Mouse (Mus musculus): ENCODE measurements around the gene Gm20481. TPM values are rescaled to one million over a fixed set of nuclear protein-coding genes. Genes with fewer than 3 reads are reported as not detected.
"Not testable (repeated sequence)": the region's sequence is repeated elsewhere in the genome, so short reads cannot be mapped to it uniquely, and the experiment has no call there.

Gene Gm20481
- polyA plus RNA-seq, 1 experiment from 2014 or later, result not detected

DNA sequence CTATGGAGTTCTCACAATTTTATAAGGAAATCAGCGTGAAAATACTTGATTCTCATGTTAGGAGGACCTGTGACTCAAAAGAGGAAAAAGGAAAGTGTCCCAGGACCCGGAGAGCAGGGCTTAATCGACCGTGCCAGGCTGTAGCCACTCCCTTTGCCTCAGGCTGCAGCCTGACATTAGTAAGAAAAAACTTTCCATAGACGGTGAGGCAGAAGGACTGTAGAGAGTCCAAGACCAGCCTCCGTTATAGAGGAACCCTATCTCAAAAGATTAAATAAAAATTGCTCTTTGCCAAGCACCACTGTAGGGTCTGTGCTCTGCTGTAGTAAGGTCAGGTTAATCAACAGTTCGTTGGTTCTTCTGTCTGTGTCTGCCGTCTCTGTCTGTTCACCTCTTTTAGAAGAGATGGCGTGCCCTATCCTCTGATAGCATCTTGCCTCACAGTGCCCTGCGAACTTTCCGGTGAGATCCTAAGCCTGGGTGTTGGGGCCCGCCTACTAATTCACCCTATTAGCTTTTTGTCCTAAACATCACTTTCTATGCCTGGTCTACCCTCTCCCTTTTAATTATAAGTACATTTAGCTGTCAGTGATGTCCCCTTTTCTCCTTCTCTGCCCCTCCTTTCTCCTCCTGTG, 9.7 kb upstream of the Gm20481 start:
- Histone ChIP-seq H3K4me3 (ENCODE audit: low read depth, low read length) (peak overlapping the region; percentile 42), H3K4me1 (replicated peaks; ENCODE audit: control insufficient read depth, insufficient read depth, low read length) (0 out of 2 replicates have a peak, but pooled peaks cover 2% of the 10 kb centered on the region), H3K27ac (ENCODE audit: low read depth, low read length) (peak overlapping the region; percentile 89), H3K27me3 (replicated peaks; ENCODE audit: control insufficient read depth, insufficient read depth, low read length) (no peaks in the 10 kb centered on the region), H3K4me2 (replicated peaks; ENCODE audit: low read depth) (peak overlapping the region; percentile 75), H3K36me3 (ENCODE audit: control insufficient read depth, insufficient read depth) (no peaks in the 10 kb centered on the region), H3K9ac (ENCODE audit: low read depth, low read length) (peak overlapping the region; percentile 55), H3K9me3 (ENCODE audit: control insufficient read depth) (no peaks in the 10 kb centered on the region)
- ATAC-seq, result no peak
- 10% methylated on average over 12 of the region's 12 CpGs for WGBS
- no peak for TF ChIP-seq CTCF (IDR thresholded peaks at IDR 0.05; ENCODE audit: low read depth)

DNA sequence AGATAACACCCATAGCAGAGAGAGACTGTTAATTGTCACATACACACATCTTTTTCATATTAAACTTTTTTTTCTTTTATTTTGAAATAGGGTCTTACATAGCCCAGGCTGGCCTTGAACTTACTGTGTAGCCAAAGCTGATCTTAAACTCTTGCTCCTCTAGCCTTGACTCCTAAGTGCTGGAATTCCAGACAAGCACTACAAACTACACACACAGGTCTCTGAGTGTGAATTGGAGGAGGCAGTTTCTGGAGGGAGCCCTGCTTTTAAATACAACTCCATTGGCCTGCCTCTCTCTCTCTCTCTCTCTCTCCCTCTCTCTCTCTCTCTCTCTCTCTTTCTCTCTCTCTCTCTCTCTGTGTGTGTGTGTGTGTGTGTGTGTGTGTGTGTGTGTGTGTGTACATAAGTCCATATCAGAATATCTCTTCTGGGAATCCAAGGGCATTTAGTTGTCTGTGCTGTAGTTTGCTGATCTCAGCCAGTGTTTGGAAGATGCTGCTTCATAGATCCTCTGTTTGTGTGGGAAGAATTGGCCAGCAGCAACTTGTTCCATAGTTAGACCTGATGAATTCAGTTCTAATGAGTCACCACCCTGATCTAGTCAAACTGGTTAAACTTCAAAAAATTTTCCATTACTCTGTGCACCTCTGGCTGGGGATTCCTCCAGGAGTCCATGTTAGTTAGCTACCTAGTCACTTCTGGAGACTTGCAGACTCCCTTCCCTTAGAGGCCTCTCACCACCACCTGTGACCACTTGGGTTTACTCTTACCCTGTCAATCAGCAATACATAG, 8.8 kb upstream of the Gm20481 start:
- H3K4me2 ChIP-seq (replicated peaks; ENCODE audit: low read depth), result no peak overlapping the region
- H3K27ac ChIP-seq (ENCODE audit: low read depth, low read length), result no peak overlapping the region; the same call in none of the 2 replicates
- no peak for TF ChIP-seq CTCF (IDR thresholded peaks at IDR 0.05; ENCODE audit: low read depth)
- no peak overlapping the region for H3K9ac ChIP-seq (ENCODE audit: low read depth, low read length)
- no peak overlapping the region for H3K4me3 ChIP-seq (ENCODE audit: low read depth, low read length)
- 0 out of 2 replicates have a peak, but pooled peaks cover 2% of the 10 kb centered on the region for H3K4me1 ChIP-seq (replicated peaks; ENCODE audit: control insufficient read depth, insufficient read depth, low read length)
- ATAC-seq, result no peak
- no peaks in the 10 kb centered on the region for H3K27me3 ChIP-seq (replicated peaks; ENCODE audit: control insufficient read depth, insufficient read depth, low read length)
- no peaks in the 10 kb centered on the region for H3K36me3 ChIP-seq (ENCODE audit: control insufficient read depth, insufficient read depth)
- no peaks in the 10 kb centered on the region for H3K9me3 ChIP-seq (ENCODE audit: control insufficient read depth)

DNA sequence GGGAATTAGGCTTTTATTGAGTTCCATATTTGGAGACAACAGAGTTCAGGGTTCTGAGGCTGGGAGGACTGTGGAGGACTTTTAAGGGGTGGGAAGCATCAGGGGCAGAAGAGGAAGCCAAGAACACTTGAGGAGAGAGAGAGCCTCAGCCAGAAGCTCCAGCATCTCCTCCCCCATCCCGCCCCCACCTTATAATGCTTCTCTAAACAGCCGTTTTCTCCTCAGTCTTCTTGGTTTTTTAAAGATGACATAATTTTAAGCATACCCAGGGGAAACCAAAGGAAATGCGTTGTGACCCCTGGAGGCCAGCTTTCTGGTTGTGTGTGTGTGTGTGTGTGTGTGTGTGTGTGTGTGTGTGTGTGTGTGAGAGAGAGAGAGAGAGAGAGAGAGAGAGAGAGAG, 7.6 kb upstream of the Gm20481 start:
- Histone ChIP-seq H3K4me2 (replicated peaks; ENCODE audit: low read depth) (no peak overlapping the region), H3K27me3 (replicated peaks; ENCODE audit: control insufficient read depth, insufficient read depth, low read length) (no peaks in the 10 kb centered on the region), H3K36me3 (ENCODE audit: control insufficient read depth, insufficient read depth) (no peaks in the 10 kb centered on the region), H3K9me3 (ENCODE audit: control insufficient read depth) (no peaks in the 10 kb centered on the region), H3K9ac (ENCODE audit: low read depth, low read length) (no peak overlapping the region), H3K27ac (ENCODE audit: low read depth, low read length) (no peak overlapping the region; the same call in 1 of the 2 replicates), H3K4me3 (ENCODE audit: low read depth, low read length) (no peak overlapping the region), H3K4me1 (replicated peaks; ENCODE audit: control insufficient read depth, insufficient read depth, low read length) (0 out of 2 replicates have a peak, but pooled peaks cover 2% of the 10 kb centered on the region)
- ATAC-seq, result no peak
- 53% methylated on average over 3 of the region's 3 CpGs for WGBS
- TF ChIP-seq CTCF (IDR thresholded peaks at IDR 0.05; ENCODE audit: low read depth), result no peak

DNA sequence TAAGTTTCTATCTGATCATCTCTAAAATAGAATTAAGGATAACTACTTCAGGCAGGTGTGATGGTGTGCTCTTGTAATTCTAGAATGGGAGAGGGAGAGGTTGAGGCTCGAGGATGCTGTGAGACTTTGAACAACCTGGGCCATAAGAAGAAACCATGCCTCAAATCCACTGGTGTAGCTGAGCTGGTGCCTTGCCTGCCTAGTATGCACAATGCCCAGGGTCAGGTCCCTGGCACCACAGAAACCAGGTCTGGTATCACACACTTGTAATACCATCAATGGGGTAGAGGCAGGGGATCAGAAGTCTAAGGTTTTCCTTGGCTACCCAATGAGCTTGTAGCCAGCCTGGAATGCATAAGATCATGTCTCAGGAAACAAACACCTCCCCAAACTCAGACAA, 6.9 kb upstream of the Gm20481 start:
- H3K4me3 ChIP-seq (ENCODE audit: low read depth, low read length), result no peak overlapping the region

DNA sequence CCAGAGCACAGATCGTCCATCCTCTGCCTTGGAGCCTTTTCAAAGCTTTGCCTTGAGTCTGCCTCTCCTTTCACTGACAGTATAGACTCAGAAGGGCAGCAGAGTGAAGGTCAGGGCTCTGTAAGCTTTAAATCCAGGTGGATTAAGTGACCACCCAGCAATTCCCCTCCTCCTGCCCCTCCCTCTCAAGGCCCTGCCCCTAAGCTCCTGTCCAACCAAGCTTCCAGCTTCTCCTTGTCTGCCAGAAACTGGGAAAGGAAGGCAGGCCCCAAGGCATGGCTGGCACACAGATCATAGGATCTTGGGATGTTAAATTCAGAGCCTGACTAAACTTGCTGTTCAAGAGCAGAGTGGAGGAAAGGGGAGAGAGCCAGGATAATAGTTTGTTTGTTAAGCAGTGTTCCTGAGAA, 5.1 kb upstream of the Gm20481 start:
- no peak overlapping the region for H3K4me3 ChIP-seq (ENCODE audit: low read depth, low read length)
- no peak overlapping the region; the same call in 1 of the 2 replicates for H3K27ac ChIP-seq (ENCODE audit: low read depth, low read length)
- 0 out of 2 replicates have a peak, but pooled peaks cover 2% of the 10 kb centered on the region for H3K4me1 ChIP-seq (replicated peaks; ENCODE audit: control insufficient read depth, insufficient read depth, low read length)
- no peak for ATAC-seq
- no peak overlapping the region for H3K4me2 ChIP-seq (replicated peaks; ENCODE audit: low read depth)
- no peaks in the 10 kb centered on the region for H3K9me3 ChIP-seq (ENCODE audit: control insufficient read depth)
- peaks cover 15% of the 10 kb centered on the region for H3K27me3 ChIP-seq (replicated peaks; ENCODE audit: control insufficient read depth, insufficient read depth, low read length)
- 26% methylated on average over 1 of the region's 1 CpGs for WGBS
- TF ChIP-seq CTCF (IDR thresholded peaks at IDR 0.05; ENCODE audit: low read depth), result no peak
- no peak overlapping the region for H3K9ac ChIP-seq (ENCODE audit: low read depth, low read length)
- no peaks in the 10 kb centered on the region for H3K36me3 ChIP-seq (ENCODE audit: control insufficient read depth, insufficient read depth)

More for the DNA sequence above, 6.9 kb upstream of the Gm20481 start:
- Histone ChIP-seq H3K27ac (ENCODE audit: low read depth, low read length) (no peak overlapping the region), H3K9me3 (ENCODE audit: control insufficient read depth) (no peaks in the 10 kb centered on the region), H3K36me3 (ENCODE audit: control insufficient read depth, insufficient read depth) (no peaks in the 10 kb centered on the region), H3K4me2 (replicated peaks; ENCODE audit: low read depth) (no peak overlapping the region), H3K4me1 (replicated peaks; ENCODE audit: control insufficient read depth, insufficient read depth, low read length) (0 out of 2 replicates have a peak, but pooled peaks cover 2% of the 10 kb centered on the region), H3K9ac (ENCODE audit: low read depth, low read length) (no peak overlapping the region), H3K27me3 (replicated peaks; ENCODE audit: control insufficient read depth, insufficient read depth, low read length) (peaks cover 3% of the 10 kb centered on the region; the same call in 1 of the 2 replicates)
- WGBS, result 81% methylated on average over 1 of the region's 1 CpGs
- no peak for TF ChIP-seq CTCF (IDR thresholded peaks at IDR 0.05; ENCODE audit: low read depth)
- no peak for ATAC-seq

DNA sequence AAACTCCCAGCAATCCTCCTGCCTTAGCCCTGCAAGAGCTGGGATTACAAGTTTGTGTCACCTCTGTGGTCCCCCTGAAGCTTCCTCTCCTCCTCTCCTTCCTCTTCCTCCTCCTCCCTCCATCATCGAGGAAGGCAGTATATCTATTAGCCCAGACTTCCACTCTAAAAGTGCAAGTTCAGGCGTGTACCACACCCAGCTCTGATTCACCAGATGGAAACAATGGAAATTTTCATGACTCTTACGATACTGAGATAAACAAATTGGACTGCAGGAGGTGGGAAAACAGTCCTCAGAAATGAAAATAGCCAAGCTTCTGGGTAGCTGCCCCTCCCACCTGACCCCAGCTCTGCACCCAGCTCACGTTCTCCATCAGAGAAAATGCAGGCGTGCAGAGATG, 4.1 kb upstream of the Gm20481 start:
- Histone ChIP-seq H3K27me3 (replicated peaks; ENCODE audit: control insufficient read depth, insufficient read depth, low read length) (peaks cover 15% of the 10 kb centered on the region), H3K27ac (ENCODE audit: low read depth, low read length) (no peak overlapping the region), H3K9ac (ENCODE audit: low read depth, low read length) (no peak overlapping the region), H3K4me3 (ENCODE audit: low read depth, low read length) (no peak overlapping the region), H3K4me1 (replicated peaks; ENCODE audit: control insufficient read depth, insufficient read depth, low read length) (0 out of 2 replicates have a peak, but pooled peaks cover 2% of the 10 kb centered on the region), H3K4me2 (replicated peaks; ENCODE audit: low read depth) (no peak overlapping the region), H3K36me3 (ENCODE audit: control insufficient read depth, insufficient read depth) (no peaks in the 10 kb centered on the region), H3K9me3 (ENCODE audit: control insufficient read depth) (no peaks in the 10 kb centered on the region)
- WGBS, result 49% methylated on average over 5 of the region's 5 CpGs
- ATAC-seq, result no peak
- TF ChIP-seq CTCF (IDR thresholded peaks at IDR 0.05; ENCODE audit: low read depth), result no peak

DNA sequence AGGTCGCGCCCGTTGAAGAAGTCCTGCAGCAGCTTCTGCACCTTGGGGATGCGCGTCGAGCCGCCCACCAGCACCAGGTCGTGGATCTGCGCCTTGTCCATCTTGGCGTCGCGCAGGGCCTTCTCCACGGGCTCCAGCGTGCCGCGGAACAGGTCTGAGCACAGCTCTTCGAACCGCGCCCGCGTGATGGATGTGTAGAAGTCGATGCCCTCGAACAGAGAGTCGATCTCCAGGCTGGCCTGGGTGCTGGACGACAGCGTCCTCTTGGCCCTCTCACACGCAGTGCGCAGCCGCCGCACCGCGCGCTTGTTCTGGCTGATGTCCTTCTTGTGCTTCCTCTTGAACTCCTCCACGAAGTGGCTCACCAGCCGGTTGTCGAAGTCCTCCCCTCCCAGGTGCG, 1.1 kb downstream of the Gm20481 start:
- H3K27me3 ChIP-seq (replicated peaks; ENCODE audit: control insufficient read depth, insufficient read depth, low read length), result peaks cover 15% of the 10 kb centered on the region
- H3K4me2 ChIP-seq (replicated peaks; ENCODE audit: low read depth); H3K4me1 ChIP-seq (replicated peaks; ENCODE audit: control insufficient read depth, insufficient read depth, low read length); H3K9ac ChIP-seq (ENCODE audit: low read depth, low read length); H3K9me3 ChIP-seq (ENCODE audit: control insufficient read depth); H3K27ac ChIP-seq (ENCODE audit: low read depth, low read length); ATAC-seq; H3K36me3 ChIP-seq (ENCODE audit: control insufficient read depth, insufficient read depth); H3K4me3 ChIP-seq (ENCODE audit: low read depth, low read length): not testable (repeated sequence)
- 37% methylated on average over 18 of the region's 37 CpGs for WGBS

DNA sequence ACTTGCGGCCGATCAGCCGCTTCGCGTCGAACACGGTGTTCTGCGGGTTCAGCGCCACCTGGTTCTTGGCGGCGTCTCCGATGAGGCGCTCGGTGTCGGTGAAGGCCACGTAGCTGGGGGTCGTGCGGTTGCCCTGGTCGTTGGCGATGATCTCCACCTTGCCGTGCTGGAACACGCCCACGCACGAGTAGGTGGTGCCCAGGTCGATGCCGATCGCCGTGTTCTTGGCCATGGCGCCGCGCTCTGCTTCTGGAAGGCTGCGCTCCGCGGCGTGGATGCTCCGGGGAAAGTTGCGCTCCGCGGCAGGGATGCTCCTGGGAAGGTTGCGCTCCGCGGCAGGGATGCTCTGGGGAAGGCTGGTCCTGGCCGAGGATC, 2.0 kb downstream of the Gm20481 start:
- Histone ChIP-seq H3K4me2 (replicated peaks; ENCODE audit: low read depth) (peak overlapping the region; percentile 64), H3K27me3 (replicated peaks; ENCODE audit: control insufficient read depth, insufficient read depth, low read length) (peaks cover 15% of the 10 kb centered on the region), H3K4me3 (ENCODE audit: low read depth, low read length) (peak overlapping the region; percentile 28)
- not testable (repeated sequence) for H3K27ac ChIP-seq (ENCODE audit: low read depth, low read length); H3K9me3 ChIP-seq (ENCODE audit: control insufficient read depth); H3K36me3 ChIP-seq (ENCODE audit: control insufficient read depth, insufficient read depth); H3K9ac ChIP-seq (ENCODE audit: low read depth, low read length); H3K4me1 ChIP-seq (replicated peaks; ENCODE audit: control insufficient read depth, insufficient read depth, low read length)
- WGBS, result 5% methylated on average over 19 of the region's 43 CpGs
- peak; percentile 48; the same call in 1 of the 2 replicates for ATAC-seq

Measured in intestine, postnatal 0 days (tissue).